Mouse (Mus musculus): Measurements from ENCODE around the gene Faf1. TPM values are rescaled to one million over a fixed set of nuclear protein-coding genes. Genes with fewer than 3 reads are reported as not detected.

The Faf1 gene
- polyA plus RNA-seq (2012; rRNA removed) = 2.9 and 5.1 TPM in 2 replicates

GRCm38 (mm10) chr4:109676218-109677215 lies at the start of gene Faf1:
Faf1 (plus strand) TSS chr4:109676588.

GRCm38 (mm10) chr4:109666461-109667269 lies 9.7 kb upstream of the Faf1 start, which contains the start of gene Cdkn2c:
Cdkn2c (minus strand) TSS chr4:109667189.

GRCm38 (mm10) chr4:109977148-109978067 lies 301.0 kb downstream of the Faf1 start, which contains the start of gene Dmrta2:
Dmrta2 (plus strand) TSS chr4:109978053.

Other genes with a start within 250 kb of the Faf1 start
- 23.4 and 45.6 TPM in 2 replicates for gene Rnf11, start 191.9 kb upstream of the Faf1 start, polyA plus RNA-seq (2012; rRNA removed)
- gene 4930522H14Rik, start 145.3 kb upstream of the Faf1 start, polyA plus RNA-seq (2012; rRNA removed) = not detected in 2 replicates
- gene Cdkn2c, start 9.4 kb upstream of the Faf1 start, polyA plus RNA-seq (2012; rRNA removed) = 2.7 and 6.1 TPM in 2 replicates